Mouse (Mus musculus): ENCODE measurements at regions not wholly inside any gene's neighbourhood (a gene's known extent, or its start where the extent isn't known, plus 50 kb on each side); places are given as distances from the start of the nearest gene placed in this dataset.

DNA sequence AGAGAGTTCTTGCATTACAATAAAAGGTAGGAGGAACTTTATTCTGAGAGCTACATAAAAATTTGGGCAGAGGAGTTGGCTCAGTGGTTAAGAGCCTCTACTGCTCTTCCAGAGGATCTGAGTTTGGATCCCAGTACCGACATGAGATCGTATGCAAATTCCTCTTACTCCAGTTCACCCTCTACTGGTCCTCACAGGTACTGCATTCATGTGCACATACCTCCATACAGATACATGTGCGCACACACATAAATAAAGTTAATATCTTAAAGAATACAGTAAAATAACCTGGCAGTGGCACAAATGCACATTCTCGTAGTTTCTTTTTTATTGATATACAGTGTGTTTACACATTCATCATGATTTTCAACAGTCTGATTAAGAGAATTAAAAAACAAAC lies 232.4 kb downstream of the Vps13c start:
- DNase-seq (ENCODE audit: low read depth, low spot score) = no peak

DNA sequence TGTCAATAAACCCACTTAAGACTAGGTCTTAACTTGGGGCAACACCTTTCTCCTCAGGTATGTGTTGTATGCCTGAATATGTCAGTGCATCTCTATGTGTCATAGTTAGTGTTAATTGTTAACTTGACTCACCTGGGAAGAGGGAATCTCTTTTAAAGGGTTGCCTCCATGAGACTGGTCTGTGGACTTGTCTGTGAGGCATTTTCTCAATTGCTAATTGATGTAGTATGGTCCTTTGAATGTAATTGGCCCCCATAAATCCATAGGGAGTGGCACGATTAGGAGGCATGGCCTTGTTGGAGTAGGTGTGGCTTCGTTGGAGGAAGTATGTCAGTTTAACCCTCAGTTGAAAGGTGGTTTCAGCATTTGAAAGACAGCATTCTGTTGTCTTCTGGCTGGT lies 237.1 kb downstream of the Vps13c start:
- DNase-seq (ENCODE audit: low read depth, low spot score) = no peak

DNA sequence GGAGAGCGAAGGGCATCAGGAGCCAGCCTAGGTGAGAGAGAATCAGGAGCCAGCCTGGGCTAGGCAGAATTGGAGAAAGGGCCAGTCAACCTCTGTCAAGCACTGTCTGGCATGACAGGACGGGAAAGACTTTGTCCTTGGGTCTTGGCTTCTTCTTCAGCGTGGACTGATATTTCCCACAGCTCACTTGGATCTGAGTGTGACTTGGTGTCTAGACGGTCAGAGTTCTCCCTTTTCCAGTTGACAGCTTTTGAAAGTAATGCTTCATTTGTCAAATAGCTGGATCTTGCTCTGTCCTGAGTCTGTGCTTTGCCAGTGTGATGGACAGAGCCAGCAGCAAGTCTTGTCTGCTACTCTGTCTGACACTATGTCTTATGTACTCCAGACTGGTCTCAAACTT lies 243.1 kb downstream of the Vps13c start:
- DNase-seq (ENCODE audit: low read depth, low spot score) = no peak

DNA sequence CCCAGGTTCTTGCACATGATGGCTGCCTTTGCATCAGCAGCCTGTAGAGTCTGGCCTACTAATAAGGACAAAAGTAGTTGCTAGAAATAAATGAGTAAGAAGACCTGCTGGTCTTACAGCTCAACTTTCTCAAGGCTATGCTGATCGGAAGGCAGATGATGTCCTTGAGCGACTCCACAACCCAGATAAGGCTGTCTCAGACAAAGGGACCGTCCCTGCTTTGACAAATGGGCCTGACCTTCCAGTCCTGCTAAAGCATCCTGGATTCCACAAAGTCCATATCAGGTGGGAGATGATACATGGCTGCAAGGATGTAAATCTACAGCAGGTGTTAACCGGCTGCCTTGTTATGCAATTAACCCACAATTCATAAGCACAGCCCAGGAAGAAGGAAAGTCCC lies 244.8 kb downstream of the Vps13c start:
- no peak for DNase-seq (ENCODE audit: low read depth, low spot score)

DNA sequence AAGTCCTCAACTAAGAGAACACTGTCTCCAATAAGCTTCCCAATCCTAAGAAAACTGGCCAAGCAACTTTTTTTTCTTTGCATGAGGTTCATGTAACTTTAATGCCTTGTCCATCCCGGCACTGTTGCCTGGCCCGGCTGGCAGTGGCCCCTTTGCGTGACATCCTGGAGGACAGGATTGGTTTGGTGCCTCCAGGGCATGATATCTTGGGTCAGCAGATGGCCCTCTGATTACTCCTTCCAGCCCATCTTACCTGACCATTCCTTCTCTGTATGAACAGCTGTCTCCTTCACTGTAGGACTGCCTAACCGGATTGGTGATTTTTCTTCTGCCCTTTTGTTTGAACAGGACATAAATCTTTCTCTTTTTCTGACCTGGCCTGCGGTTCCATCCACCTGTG lies 254.4 kb downstream of the Vps13c start:
- peak; percentile 39 for DNase-seq (ENCODE audit: low read depth, low spot score)

DNA sequence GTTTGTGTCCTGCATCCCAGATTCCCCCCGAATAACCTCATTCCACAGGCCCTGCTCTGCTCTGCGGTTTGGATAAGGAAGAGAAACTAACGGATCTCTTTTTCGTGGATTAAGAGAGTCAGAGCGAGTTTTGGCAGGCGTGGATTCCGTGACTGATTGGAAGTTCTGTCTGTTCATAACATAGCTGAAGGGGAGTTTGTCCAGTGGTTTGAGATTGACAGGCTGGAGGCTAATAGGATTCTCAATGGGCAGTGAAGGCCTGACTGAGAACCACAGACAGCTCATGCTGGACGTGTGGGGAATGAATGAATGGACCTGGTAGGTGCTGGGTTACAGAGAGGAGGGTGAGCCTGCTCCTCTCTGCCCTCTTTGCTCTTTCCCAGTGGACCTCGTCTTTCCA lies 269.6 kb downstream of the Vps13c start:
- no peak for DNase-seq (ENCODE audit: low read depth, low spot score)

DNA sequence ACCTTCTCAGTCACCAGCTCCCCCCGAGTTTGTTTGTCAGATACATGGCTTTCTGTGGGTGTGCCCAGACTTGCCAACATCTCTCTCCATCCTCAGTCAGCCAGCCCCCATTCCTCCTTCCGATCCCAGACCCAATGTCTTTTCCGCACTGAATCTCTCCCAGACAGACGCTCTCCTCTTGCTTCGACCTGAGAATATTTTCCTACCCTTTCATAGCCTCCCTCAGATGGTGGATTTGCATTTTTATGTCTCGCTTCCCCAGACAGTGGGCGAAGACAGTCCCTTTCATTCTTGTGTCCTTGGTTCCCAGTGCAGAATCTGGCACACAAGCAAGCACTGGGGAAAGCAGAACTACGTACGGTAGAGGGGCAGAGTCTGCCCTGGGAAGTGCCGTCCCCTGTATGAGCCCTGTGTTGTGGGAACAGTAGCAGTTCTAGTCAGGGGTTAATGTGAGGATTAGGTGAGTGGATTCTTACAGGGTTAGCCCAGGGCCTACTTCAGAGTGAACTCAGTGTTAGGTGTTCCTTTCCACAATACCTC lies 275.0 kb downstream of the Vps13c start:
- peak; percentile 45 for DNase-seq (ENCODE audit: low read depth, low spot score)

DNA sequence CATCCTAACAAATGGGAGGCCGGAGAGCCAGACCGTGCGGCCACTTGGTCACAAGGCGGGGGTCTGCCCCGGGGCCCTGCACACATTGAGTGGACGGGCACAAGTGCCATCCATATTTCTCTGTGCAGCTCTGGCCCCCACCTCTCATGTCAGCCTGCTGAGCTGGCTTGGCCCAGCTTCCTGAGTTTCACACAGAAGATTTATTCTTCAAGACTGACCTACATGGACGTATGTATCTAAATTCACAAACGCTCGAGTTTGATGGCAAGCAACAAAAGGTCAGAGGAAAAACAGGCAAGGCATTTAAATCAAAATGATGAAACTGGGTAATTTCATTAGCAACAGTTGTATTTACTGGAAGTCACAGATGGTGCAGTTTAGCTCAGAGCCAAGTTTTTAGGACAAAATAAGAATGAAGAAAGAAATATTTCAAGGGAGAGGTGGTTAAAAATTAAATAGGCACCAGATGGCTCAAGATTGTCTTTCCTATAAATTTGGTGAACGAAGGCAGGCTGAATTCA lies 276.1 kb downstream of the Vps13c start:
- DNase-seq (ENCODE audit: low read depth, low spot score) = peak; percentile 79

DNA sequence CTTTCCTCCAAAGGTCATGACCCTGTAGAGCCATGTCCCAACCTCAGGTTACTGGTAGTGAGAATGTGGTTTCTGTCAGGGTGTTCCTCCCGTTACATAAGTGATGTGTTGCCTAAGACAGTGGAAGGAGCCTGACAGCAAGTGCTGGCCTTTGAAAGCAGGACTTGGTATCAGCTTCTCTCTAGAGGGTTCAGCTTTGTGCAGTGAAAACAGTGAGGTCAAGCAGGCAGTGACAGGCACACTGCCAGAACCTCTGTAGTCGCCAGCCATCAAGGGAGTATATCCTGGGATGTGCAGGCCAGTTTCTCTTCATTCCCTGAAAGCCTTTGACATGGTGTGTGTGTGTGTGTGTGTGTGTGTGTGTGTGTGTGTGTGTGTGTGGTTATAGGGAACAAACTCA lies 278.1 kb downstream of the Vps13c start:
- DNase-seq (ENCODE audit: low read depth, low spot score) = no peak

DNA sequence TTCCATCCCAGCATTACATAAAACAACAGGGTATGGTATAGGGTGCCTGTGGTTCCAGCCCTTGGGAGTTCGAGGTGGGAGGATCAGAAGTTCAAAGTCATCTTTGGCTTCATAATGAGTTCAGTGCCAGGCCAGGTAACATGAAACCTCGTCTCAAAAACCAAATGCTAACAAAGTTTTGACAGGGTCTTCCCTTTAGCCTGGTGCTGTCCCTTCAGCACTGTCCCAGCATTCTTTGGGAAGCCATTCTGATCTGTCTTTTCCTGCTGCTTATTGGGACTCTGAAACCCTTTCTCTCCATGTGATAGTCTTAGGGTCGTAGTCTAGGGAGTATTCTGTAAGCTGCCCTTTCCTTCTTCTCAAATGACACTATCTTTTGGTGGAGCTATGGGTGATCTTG lies 282.1 kb downstream of the Vps13c start:
- DNase-seq (ENCODE audit: low read depth, low spot score) = no peak

DNA sequence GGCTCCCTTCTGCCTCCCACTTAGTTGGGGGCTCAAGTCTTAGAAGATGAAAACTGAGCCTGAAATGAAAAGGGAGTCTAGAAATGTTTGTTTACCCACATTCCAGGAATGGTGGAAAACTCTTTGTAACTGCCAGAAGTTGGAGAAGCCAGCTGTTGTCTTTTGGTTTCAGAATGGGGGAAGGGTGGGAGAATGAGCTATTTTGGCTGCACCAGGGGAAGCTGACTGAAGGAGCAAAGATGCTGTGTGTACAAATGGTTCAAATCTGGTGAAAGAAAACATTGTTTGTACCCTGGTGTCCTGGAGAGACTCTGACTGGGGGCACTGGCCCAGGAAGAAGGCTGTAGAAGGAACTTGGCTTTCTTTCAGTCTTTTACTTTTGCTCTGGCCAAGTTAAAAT lies 291.1 kb downstream of the Vps13c start:
- DNase-seq (ENCODE audit: low read depth, low spot score) = peak; percentile 36

DNA sequence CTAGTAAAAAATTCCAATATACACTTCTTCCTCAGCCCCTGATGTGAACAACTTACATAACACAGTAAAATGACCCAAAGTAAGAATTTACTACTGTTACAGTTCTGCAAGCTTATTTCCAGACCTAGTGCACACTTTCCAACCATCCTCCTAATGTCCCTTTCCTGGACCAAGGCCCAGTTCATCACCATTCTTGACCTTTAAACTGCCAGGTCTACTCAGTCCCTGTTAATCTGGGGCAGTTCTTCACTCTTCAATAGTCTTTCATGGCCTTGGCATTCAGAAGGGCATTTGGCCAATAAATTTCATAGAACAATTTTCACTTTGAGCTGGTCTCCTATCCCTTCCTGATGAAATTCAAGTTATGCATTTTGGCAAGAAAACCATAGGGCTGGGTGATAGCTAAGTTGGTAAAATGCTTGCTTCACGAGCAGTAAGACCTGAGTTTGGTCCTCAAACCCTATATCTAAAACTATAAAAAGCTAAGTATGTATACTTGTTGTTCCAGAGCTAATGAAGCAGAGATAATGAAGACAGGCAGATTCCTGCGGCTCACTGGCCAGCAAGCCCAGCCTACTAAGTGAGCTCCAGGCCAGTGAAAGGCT lies 295.4 kb downstream of the Vps13c start:
- DNase-seq (ENCODE audit: low read depth, low spot score) = no peak

DNA sequence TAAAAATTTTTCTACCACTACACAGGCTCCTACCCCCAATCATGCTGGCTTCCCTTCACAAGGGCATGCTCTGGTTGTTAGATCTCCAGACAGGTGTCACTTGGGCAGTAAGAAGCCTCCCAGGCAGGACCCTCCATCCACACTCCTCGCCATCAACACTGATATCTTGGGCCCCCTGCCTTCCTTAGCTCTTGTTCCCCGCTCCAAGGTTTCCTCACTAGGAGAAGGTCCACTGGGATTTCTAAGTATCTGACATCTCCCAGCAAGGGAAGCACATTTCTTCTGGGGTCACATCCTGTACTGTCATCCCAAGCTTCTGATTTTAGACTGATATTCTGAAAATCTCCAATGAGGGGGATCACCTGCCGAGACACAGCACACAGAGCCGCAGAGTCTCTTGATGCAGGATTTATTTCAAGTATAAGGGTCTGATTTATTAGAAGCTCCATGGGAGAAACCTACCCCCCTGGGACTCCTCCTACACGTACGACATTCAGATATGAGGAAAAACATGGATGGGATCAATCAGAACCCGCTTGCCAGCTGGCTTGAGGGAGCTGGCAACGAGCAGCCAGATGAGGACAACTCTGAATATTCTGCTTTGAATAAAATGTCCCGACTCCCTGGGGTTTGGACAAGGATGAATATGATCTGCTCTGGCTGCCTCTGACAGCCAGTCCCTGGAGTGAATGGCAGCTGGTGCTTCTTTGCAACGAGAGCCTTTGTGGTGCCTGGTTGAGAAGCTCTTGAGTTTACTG lies 322.8 kb downstream of the Vps13c start:
- DNase-seq (ENCODE audit: low read depth, low spot score) = peak; percentile 19

DNA sequence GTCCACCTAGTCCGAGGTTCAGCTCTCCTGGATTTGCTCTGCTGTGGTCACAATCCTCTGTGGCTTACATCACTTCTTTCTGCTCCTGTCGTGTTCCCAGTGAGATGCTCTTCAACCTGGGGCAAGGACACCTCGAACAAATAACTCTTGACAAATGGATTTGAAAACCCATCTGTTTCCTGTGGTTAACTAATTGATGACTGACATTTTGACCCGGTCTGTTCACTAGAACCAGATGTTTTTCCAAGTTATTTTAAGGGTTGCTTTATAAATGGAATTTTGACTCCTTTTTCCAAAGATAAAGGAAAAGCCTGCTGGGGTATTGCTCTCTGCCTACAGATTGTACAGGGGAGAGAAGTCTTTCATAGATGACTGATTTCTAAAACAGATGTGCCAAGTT lies 326.4 kb downstream of the Vps13c start:
- no peak for DNase-seq (ENCODE audit: low read depth, low spot score)

DNA sequence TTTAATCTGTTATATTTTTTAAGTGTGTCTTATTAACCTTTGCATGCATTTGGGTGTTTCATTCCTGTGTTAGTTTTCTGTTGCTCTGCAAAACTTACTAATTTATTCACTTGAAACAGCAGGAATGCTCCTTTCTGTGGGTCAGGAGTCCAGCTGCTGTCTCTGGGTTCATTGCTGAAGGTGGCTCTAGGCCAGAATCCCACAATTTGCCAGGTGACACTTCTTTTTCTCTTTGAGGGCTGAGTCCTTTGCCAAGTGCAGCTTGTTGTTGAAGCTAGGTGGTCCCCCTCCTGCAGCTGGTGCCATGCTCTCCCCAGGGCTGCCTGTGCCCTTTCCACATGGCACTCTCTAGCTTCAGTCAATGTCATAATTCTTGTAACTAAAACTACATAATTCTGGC lies 348.7 kb downstream of the Vps13c start:
- DNase-seq (ENCODE audit: low read depth, low spot score) = no peak

DNA sequence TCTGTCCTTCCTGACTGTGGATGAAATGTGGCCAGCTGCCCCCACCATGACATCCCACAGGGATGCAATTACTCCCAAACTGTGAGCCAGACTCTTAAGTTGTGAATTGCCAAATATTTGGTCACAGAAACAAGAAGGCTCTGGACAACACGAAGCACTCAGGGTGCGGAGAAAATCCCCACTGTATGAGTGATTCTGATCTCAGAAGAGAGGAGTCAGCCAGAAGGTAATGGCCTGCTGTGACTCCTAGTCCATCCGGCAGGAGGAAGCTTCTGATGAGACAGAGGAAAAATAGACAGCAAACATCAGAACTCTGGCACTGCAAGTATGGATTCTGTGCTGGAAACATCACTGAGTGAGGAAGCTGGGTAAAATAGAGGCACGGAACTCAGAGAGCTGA lies 359.6 kb downstream of the Vps13c start:
- DNase-seq (ENCODE audit: low read depth, low spot score) = peak; percentile 10

DNA sequence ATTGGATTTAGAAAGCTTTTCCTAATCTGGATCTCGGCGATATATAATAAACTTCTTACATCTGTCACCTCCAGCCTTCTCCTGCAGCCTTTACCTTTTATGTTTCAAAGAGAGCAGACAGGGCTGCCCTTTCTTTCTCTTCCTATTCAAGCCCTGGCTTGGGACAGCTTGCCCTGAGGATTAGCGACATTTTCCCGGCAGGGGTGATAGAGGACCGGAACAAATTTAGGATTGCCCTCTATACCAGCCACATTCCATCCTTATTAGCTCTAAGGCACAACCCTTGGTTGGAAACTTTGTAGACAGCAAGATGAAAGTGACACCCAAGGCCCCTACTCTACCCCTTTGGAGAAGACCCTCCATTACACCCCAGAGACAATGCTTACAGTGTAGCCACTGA lies 360.8 kb downstream of the Vps13c start:
- DNase-seq (ENCODE audit: low read depth, low spot score) = no peak

DNA sequence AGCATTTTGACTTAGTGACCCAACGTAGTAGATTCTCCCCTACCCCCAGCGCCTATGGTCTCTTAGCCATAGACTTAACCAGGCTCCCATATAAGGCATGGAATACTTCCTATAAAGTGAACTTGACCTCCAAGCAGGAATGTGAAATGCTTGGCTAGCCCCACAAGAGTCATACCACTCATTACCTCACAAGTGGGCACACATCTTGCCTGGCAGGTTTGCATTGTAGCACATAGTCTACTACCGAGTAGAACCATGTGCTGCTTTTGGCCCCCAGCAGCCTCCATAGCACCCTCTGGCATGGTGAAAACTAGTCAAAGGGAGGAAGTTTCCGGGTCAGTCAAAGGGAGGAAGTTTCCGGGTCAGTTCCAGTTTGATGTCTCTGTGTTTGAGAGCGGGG lies 385.5 kb downstream of the Vps13c start:
- no peak for DNase-seq (ENCODE audit: low read depth, low spot score)

DNA sequence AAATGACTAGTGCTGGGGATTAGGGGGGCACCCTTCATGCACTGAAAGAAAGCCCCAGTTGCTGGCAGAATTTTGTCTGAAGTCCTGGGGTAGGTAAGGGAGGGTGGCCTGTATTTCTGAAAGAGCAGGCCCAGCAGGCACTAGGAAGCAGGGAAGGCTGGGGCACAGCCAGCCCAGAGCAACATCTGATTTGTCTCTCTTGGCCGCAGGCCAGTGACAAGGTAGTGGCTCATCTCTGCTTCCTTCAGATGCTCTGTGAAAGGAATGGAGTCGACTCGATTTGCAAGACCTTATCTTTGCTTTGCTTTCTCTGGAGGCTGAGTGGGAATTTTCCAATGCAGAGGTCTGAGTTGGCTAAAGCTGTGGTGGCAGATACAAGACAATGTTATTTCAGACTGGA lies 390.9 kb downstream of the Vps13c start:
- peak; percentile 44 for DNase-seq (ENCODE audit: low read depth, low spot score)

DNA sequence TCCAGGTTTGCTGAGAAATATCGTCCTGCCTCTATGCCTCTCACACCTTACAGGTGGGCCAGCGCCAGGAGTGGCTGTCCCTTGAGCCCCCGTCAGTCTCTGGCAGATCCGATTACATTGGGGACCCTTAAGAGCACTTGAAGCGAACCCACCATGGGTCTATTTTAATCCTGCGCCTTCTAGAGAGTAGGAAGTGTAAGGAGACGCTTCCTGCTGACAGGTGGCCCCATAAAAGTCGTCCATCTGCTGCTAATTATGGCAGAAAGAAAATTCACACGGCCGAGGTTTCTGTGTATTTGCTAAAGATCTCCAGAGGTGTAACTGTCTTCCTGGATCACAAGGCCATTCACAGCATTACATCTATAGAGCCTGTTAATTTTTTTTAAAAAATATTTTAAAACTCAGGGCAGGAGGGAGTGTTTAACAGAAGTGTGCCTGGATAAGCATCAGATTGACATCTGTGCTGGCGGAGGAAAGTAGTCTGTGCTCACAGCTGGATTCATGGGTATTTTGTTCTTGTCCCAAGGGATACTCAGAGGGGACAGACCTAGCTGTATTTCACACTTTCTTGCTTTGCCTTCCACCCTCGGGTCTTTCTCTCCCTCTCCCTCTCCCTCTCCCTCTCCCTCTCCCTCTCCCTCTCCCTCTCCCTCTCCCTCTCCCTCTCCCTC lies 394.9 kb downstream of the Vps13c start:
- DNase-seq (ENCODE audit: low read depth, low spot score) = peak; percentile 49

DNA sequence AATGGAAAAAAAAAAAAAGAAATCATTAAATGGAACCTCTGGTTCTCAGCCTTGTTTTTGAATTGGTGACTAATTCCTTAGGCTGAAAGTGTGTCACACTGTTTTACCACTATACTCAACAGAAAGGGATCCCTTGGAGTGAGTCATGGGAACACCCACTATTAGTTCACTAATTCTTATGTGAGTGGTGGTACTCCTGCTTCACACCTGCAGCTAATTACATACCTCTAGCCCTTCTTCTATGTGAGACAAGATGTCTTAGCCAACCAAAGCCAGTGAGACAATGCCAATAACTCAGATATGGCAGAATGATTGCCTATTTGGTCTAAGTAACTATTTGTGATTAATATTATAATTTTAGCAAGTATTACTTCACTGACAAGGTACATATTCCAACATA lies 398.9 kb downstream of the Vps13c start:
- peak; percentile 16 for DNase-seq (ENCODE audit: low read depth, low spot score)

DNA sequence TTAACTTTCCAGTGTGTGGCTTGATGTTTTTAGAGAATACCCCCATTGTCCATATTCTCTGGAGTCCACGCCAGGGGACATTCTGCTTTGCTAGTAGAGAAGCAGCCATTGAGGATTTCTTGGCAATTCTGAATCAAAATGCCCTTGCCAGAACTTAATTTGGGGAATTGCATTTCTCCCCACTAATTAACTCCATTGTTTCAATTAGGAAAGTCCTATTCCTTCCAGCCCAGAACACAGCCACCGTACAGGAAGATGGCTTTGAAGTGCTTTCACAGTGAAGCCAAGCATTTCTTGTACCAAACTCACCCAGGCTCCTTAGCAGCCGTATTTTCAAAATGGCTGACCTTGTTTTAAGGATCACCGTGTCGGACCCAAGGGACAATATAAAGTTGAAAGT lies 399.4 kb downstream of the Vps13c start:
- DNase-seq (ENCODE audit: low read depth, low spot score) = peak; percentile 16

DNA sequence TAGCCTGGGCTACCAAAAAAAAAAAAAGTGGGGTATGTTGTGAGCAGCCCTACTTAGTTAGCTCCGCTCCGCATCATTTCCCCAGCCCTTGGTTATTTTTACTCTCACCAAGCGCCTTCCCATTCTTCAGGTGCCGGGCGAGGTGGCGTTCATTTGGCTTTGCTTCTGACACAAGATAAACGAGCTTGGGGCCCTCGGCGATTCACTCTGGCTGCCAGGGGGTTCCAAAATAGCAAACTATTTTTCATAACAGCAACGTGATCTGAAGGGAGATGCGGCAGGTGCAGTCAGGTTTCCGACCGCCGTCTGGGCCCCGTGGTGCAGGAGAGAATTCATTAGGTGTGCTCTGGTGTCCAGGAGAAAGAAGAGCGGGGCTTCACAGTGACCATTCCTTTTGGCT lies 403.6 kb upstream of the Rora start:
- no peak for DNase-seq (ENCODE audit: low read depth, low spot score)

Measured in brain, adult 2 months (tissue).